Mouse (Mus musculus) A20 (cell line): Measurements from ENCODE around the gene Yars.

ENCODE experiments used
- DNase-seq: peaks from one replicate; pipeline ENCODE4 v3.0.0-alpha.2; 2011; ENCODE audit warnings: low read depth, low spot score

The Yars gene

GRCm38 (mm10) chr4:129250759-129251481 is 61.4 kb downstream of the Yars start:
- DNase-seq: no peak

- DNase-seq: no peak
Observed at GRCm38 (mm10) chr4:129251482-129252125, 62.0 kb downstream of the Yars start.

GRCm38 (mm10) chr4:129252492-129252891 is 62.9 kb downstream of the Yars start:
- DNase-seq: no peak

- no peak for DNase-seq
Observed at GRCm38 (mm10) chr4:129254571-129254970, 65.0 kb downstream of the Yars start.

GRCm38 (mm10) chr4:129256450-129257380 is 67.2 kb downstream of the Yars start:
- no peak for DNase-seq

GRCm38 (mm10) chr4:129259101-129259500 is 69.5 kb downstream of the Yars start:
- DNase-seq: no peak

GRCm38 (mm10) chr4:129260678-129261077 is 71.1 kb downstream of the Yars start:
- DNase-seq: no peak

- no peak for DNase-seq
Observed at GRCm38 (mm10) chr4:129261196-129261595, 71.6 kb downstream of the Yars start, which contains the start of gene C77080. C77080 (minus strand) TSS chr4:129261404.

GRCm38 (mm10) chr4:129263225-129264021 is 73.9 kb downstream of the Yars start:
- DNase-seq: peak; percentile 80

- no peak for DNase-seq
Observed at GRCm38 (mm10) chr4:129266191-129266590, 76.6 kb downstream of the Yars start.

GRCm38 (mm10) chr4:129266821-129267220 is 77.3 kb downstream of the Yars start:
- no peak for DNase-seq

- DNase-seq: no peak
Observed at GRCm38 (mm10) chr4:129268698-129269097, 79.1 kb downstream of the Yars start.
